Mouse (Mus musculus): Measurements from ENCODE around the gene Srp54a. TPM values are rescaled to one million over a fixed set of nuclear protein-coding genes. Genes with fewer than 3 reads are reported as not detected.
"Not testable (repeated sequence)": the region's sequence is repeated elsewhere in the genome, so short reads cannot be mapped to it uniquely, and the experiment has no call there.

Gene Srp54a
- polyA plus RNA-seq, 1 experiment from 2014 or later, result 218 TPM

DNA sequence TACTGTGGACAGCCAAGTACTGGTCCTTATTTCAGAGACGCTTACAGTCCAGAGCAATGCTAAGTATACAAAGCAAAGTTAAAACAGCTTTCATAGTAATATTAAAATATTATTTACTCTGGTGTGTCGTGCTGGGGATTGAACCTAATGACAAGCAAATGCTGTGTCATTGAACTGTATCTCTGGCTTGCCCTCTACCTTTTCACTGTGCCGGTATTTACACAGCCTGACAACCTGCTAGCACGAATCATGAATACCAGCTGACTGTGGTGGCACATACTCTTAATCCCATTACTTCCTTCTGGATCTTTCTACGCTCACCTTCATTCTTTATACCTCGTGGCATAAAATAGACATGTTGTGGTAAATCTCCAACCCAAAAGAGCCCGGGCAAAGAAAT lies 12.1 kb downstream of the Srp54a start:
- not testable (repeated sequence) for H3K27ac ChIP-seq (ENCODE audit: low read depth, low read length); H3K4me1 ChIP-seq (ENCODE audit: control insufficient read depth, insufficient read depth, low read length); ATAC-seq (ENCODE audit: low read depth); H3K36me3 ChIP-seq (ENCODE audit: control insufficient read depth, insufficient read depth, low read length); H3K27me3 ChIP-seq (ENCODE audit: control insufficient read depth, insufficient read depth, low read length); H3K9me3 ChIP-seq (ENCODE audit: control insufficient read depth, low read length); H3K4me2 ChIP-seq (ENCODE audit: low read depth, low read length); H3K9ac ChIP-seq (replicated peaks; ENCODE audit: low read depth, low read length); H3K4me3 ChIP-seq (ENCODE audit: low read depth, low read length)
- WGBS, result no CpG with 5 or more reads among the region's 7 CpGs

DNA sequence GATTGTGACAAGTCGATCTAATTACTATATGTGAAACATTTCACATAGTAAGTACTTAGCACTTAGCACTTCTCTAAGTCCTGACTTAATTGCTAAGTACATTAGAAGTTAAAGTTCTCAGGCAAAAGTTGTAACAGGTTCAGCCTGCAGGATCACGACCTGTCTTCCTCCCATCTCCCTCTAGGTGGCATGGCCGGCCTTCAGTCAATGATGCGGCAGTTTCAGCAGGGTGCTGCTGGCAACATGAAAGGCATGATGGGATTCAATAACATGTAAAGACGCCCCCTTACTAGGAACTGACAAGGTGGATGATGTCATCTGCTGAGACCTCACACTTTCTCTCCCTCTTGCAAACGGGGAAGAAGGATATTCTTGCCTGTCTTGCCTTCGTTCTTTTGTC lies 32.6 kb downstream of the Srp54a start:
- H3K36me3 ChIP-seq (ENCODE audit: control insufficient read depth, insufficient read depth, low read length); H3K4me3 ChIP-seq (ENCODE audit: low read depth, low read length); H3K9ac ChIP-seq (replicated peaks; ENCODE audit: low read depth, low read length); H3K27me3 ChIP-seq (ENCODE audit: control insufficient read depth, insufficient read depth, low read length); H3K9me3 ChIP-seq (ENCODE audit: control insufficient read depth, low read length); H3K4me2 ChIP-seq (ENCODE audit: low read depth, low read length); H3K4me1 ChIP-seq (ENCODE audit: control insufficient read depth, insufficient read depth, low read length); H3K27ac ChIP-seq (ENCODE audit: low read depth, low read length); ATAC-seq (ENCODE audit: low read depth): not testable (repeated sequence)
- WGBS, result no CpG with 5 or more reads among the region's 7 CpGs

GRCm38 (mm10) chr12:55124242-55124641 lies 44.2 kb downstream of the Srp54a start, which contains the start of gene Fam177a:
Fam177a (plus strand) TSS chr12:55124469.
- H3K9me3 ChIP-seq (ENCODE audit: control insufficient read depth, low read length); H3K27me3 ChIP-seq (ENCODE audit: control insufficient read depth, insufficient read depth, low read length); H3K4me3 ChIP-seq (ENCODE audit: low read depth, low read length); H3K36me3 ChIP-seq (ENCODE audit: control insufficient read depth, insufficient read depth, low read length); H3K4me2 ChIP-seq (ENCODE audit: low read depth, low read length); H3K9ac ChIP-seq (replicated peaks; ENCODE audit: low read depth, low read length); H3K27ac ChIP-seq (ENCODE audit: low read depth, low read length); H3K4me1 ChIP-seq (ENCODE audit: control insufficient read depth, insufficient read depth, low read length): not testable (repeated sequence)
- peak; percentile 99 for ATAC-seq (ENCODE audit: low read depth)
- WGBS, result no CpG with 5 or more reads among the region's 40 CpGs

GRCm38 (mm10) chr12:55124731-55125130 lies 44.7 kb downstream of the Srp54a start:
- ATAC-seq (ENCODE audit: low read depth), result peak; percentile 54
- not testable (repeated sequence) for H3K27me3 ChIP-seq (ENCODE audit: control insufficient read depth, insufficient read depth, low read length); H3K4me2 ChIP-seq (ENCODE audit: low read depth, low read length); H3K36me3 ChIP-seq (ENCODE audit: control insufficient read depth, insufficient read depth, low read length); H3K27ac ChIP-seq (ENCODE audit: low read depth, low read length); H3K4me1 ChIP-seq (ENCODE audit: control insufficient read depth, insufficient read depth, low read length); H3K9ac ChIP-seq (replicated peaks; ENCODE audit: low read depth, low read length); H3K9me3 ChIP-seq (ENCODE audit: control insufficient read depth, low read length); H3K4me3 ChIP-seq (ENCODE audit: low read depth, low read length)
- no CpG with 5 or more reads among the region's 18 CpGs for WGBS

GRCm38 (mm10) chr12:55135540-55135939 lies 55.5 kb downstream of the Srp54a start:
- H3K9me3 ChIP-seq (ENCODE audit: control insufficient read depth, low read length); H3K4me3 ChIP-seq (ENCODE audit: low read depth, low read length); H3K9ac ChIP-seq (replicated peaks; ENCODE audit: low read depth, low read length); H3K27ac ChIP-seq (ENCODE audit: low read depth, low read length); ATAC-seq (ENCODE audit: low read depth); H3K4me1 ChIP-seq (ENCODE audit: control insufficient read depth, insufficient read depth, low read length); H3K36me3 ChIP-seq (ENCODE audit: control insufficient read depth, insufficient read depth, low read length); H3K4me2 ChIP-seq (ENCODE audit: low read depth, low read length); H3K27me3 ChIP-seq (ENCODE audit: control insufficient read depth, insufficient read depth, low read length): not testable (repeated sequence)
- WGBS, result no CpG with 5 or more reads among the region's 6 CpGs

GRCm38 (mm10) chr12:55137859-55138258 lies 57.8 kb downstream of the Srp54a start:
- not testable (repeated sequence) for H3K4me1 ChIP-seq (ENCODE audit: control insufficient read depth, insufficient read depth, low read length); H3K4me2 ChIP-seq (ENCODE audit: low read depth, low read length); H3K27ac ChIP-seq (ENCODE audit: low read depth, low read length); H3K9me3 ChIP-seq (ENCODE audit: control insufficient read depth, low read length); H3K27me3 ChIP-seq (ENCODE audit: control insufficient read depth, insufficient read depth, low read length); H3K4me3 ChIP-seq (ENCODE audit: low read depth, low read length); H3K9ac ChIP-seq (replicated peaks; ENCODE audit: low read depth, low read length); H3K36me3 ChIP-seq (ENCODE audit: control insufficient read depth, insufficient read depth, low read length); ATAC-seq (ENCODE audit: low read depth)
- no CpG with 5 or more reads among the region's 6 CpGs for WGBS

- not testable (repeated sequence) for H3K4me2 ChIP-seq (ENCODE audit: low read depth, low read length); H3K27ac ChIP-seq (ENCODE audit: low read depth, low read length); H3K27me3 ChIP-seq (ENCODE audit: control insufficient read depth, insufficient read depth, low read length); H3K4me1 ChIP-seq (ENCODE audit: control insufficient read depth, insufficient read depth, low read length); H3K9ac ChIP-seq (replicated peaks; ENCODE audit: low read depth, low read length); H3K36me3 ChIP-seq (ENCODE audit: control insufficient read depth, insufficient read depth, low read length); H3K9me3 ChIP-seq (ENCODE audit: control insufficient read depth, low read length); H3K4me3 ChIP-seq (ENCODE audit: low read depth, low read length)
- peak; percentile 99 for ATAC-seq (ENCODE audit: low read depth)
- WGBS, result no CpG with 5 or more reads among the region's 57 CpGs
Observed at GRCm38 (mm10) chr12:55154559-55155448, 74.7 kb downstream of the Srp54a start, which contains the start of gene Srp54b. Srp54b (plus strand) TSS chr12:55155104.

DNA sequence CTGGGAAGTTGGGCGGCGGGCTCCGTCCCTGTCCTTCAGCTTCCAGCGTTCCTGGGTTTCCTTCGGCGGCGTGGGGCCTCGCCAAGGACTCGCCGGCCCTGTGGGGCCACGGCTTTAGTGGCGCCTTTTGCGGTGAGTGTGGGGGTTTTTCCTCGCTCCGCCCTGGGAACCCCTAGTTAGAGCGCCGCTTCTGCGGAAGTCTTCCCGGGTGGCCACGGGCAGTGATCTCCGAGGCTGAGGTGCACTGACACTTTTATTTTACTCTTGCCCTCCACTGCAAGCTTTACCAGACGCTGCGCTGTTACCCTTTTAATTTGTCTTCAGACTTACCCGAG lies 75.4 kb downstream of the Srp54a start:
- H3K27ac ChIP-seq (ENCODE audit: low read depth, low read length); H3K4me1 ChIP-seq (ENCODE audit: control insufficient read depth, insufficient read depth, low read length); H3K4me3 ChIP-seq (ENCODE audit: low read depth, low read length); H3K27me3 ChIP-seq (ENCODE audit: control insufficient read depth, insufficient read depth, low read length); ATAC-seq (ENCODE audit: low read depth); H3K36me3 ChIP-seq (ENCODE audit: control insufficient read depth, insufficient read depth, low read length); H3K9ac ChIP-seq (replicated peaks; ENCODE audit: low read depth, low read length); H3K4me2 ChIP-seq (ENCODE audit: low read depth, low read length); H3K9me3 ChIP-seq (ENCODE audit: control insufficient read depth, low read length): not testable (repeated sequence)
- WGBS, result under 1% methylated on average over 10 of the region's 24 CpGs
